Mouse (Mus musculus): ENCODE data around the gene Maff. TPM values are rescaled to one million over a fixed set of nuclear protein-coding genes. Genes with fewer than 3 reads are reported as not detected.

Maff gene
- polyA plus RNA-seq, 1 experiment, result 2.0 TPM

GRCm38 (mm10) chr15:79396736-79397135, 50.3 kb downstream of the Maff start:
- no peak for TF ChIP-seq CTCF (IDR thresholded peaks at IDR 0.05; ENCODE audit: extremely low read depth, insufficient read depth, insufficient read length, insufficient replicate concordance)
- no peak for TF ChIP-seq POLR2A (IDR thresholded peaks at IDR 0.05; ENCODE audit: low read depth, low read length)
- Histone ChIP-seq H3K27me3 (ENCODE audit: control insufficient read depth, insufficient read depth, low read length) (no peaks in the 10 kb centered on the region), H3K36me3 (ENCODE audit: control insufficient read depth, insufficient read depth, low read length) (no peaks in the 10 kb centered on the region), H3K4me3 (ENCODE audit: extremely low read depth, insufficient read depth, insufficient read length) (peak overlapping the region; percentile 6; the same call in 1 of the 2 replicates), H3K4me1 (ENCODE audit: control insufficient read depth, insufficient read depth, insufficient read length) (peaks cover 13% of the 10 kb centered on the region; the same call in 1 of the 2 replicates), H3K27ac (ENCODE audit: insufficient read depth, low read length) (peak overlapping the region; percentile 41; the same call in 1 of the 2 replicates)
- WGBS, result 58% methylated on average over 11 of the region's 11 CpGs
- DNase-seq (ENCODE audit: low read depth in 1 of 2, low spot score in 2 of 2), result no peak

GRCm38 (mm10) chr15:79399231-79400052, 53.0 kb downstream of the Maff start:
- TF ChIP-seq CTCF (IDR thresholded peaks at IDR 0.05; ENCODE audit: extremely low read depth, insufficient read depth, insufficient read length, insufficient replicate concordance) (no peak), POLR2A (IDR thresholded peaks at IDR 0.05; ENCODE audit: low read depth, low read length) (no peak)
- 89% methylated on average over 14 of the region's 14 CpGs for WGBS
- H3K27ac ChIP-seq (ENCODE audit: insufficient read depth, low read length), result no peak overlapping the region
- H3K27me3 ChIP-seq (ENCODE audit: control insufficient read depth, insufficient read depth, low read length), result no peaks in the 10 kb centered on the region
- peaks cover 19% of the 10 kb centered on the region; the same call in 1 of the 2 replicates for H3K4me1 ChIP-seq (ENCODE audit: control insufficient read depth, insufficient read depth, insufficient read length)
- no peak overlapping the region for H3K4me3 ChIP-seq (ENCODE audit: extremely low read depth, insufficient read depth, insufficient read length)
- no peak for DNase-seq (ENCODE audit: low read depth in 1 of 2, low spot score in 2 of 2)
- no peaks in the 10 kb centered on the region for H3K36me3 ChIP-seq (ENCODE audit: control insufficient read depth, insufficient read depth, low read length)

- Histone ChIP-seq H3K27me3 (ENCODE audit: control insufficient read depth, insufficient read depth, low read length) (no peaks in the 10 kb centered on the region), H3K4me1 (ENCODE audit: control insufficient read depth, insufficient read depth, insufficient read length) (peaks cover 19% of the 10 kb centered on the region; the same call in 1 of the 2 replicates), H3K36me3 (ENCODE audit: control insufficient read depth, insufficient read depth, low read length) (no peaks in the 10 kb centered on the region), H3K27ac (ENCODE audit: insufficient read depth, low read length) (no peak overlapping the region), H3K4me3 (ENCODE audit: extremely low read depth, insufficient read depth, insufficient read length) (no peak overlapping the region)
- DNase-seq (ENCODE audit: low read depth in 1 of 2, low spot score in 2 of 2), result no peak
- TF ChIP-seq CTCF (IDR thresholded peaks at IDR 0.05; ENCODE audit: extremely low read depth, insufficient read depth, insufficient read length, insufficient replicate concordance) (no peak), POLR2A (IDR thresholded peaks at IDR 0.05; ENCODE audit: low read depth, low read length) (no peak)
- 47% methylated on average over 6 of the region's 6 CpGs for WGBS
These were observed 53.9 kb downstream of the Maff start for GRCm38 (mm10) chr15:79400134-79400974.

- H3K4me3 ChIP-seq (ENCODE audit: extremely low read depth, insufficient read depth, insufficient read length), result no peak overlapping the region
- peaks cover 19% of the 10 kb centered on the region; the same call in 1 of the 2 replicates for H3K4me1 ChIP-seq (ENCODE audit: control insufficient read depth, insufficient read depth, insufficient read length)
- no peaks in the 10 kb centered on the region for H3K36me3 ChIP-seq (ENCODE audit: control insufficient read depth, insufficient read depth, low read length)
- DNase-seq (ENCODE audit: low read depth in 1 of 2, low spot score in 2 of 2), result no peak
- 89% methylated on average over 7 of the region's 7 CpGs for WGBS
- H3K27ac ChIP-seq (ENCODE audit: insufficient read depth, low read length), result no peak overlapping the region
- TF ChIP-seq POLR2A (IDR thresholded peaks at IDR 0.05; ENCODE audit: low read depth, low read length) (no peak), CTCF (IDR thresholded peaks at IDR 0.05; ENCODE audit: extremely low read depth, insufficient read depth, insufficient read length, insufficient replicate concordance) (no peak)
- H3K27me3 ChIP-seq (ENCODE audit: control insufficient read depth, insufficient read depth, low read length), result no peaks in the 10 kb centered on the region
These were observed 54.5 kb downstream of the Maff start for GRCm38 (mm10) chr15:79400975-79401365.

DNA sequence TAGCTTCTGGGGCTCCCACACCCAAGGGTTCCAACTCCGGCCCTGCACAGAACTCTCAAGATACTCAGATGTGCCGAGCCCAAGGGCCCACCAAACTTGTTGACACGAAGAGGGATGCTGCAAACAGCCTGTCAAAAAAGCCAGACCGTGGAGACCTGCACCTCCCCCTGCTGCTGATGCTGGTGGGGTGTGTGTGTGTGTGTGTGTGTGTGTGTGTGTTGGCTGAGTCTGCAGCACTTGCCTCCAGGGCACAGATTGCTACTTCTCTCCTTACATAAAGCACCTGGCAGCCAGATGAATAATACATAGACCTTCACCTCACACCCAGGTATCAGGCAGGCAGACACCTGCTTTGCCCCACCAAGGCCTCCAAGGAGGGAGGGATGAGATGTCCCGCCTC, 55.8 kb downstream of the Maff start:
- no peaks in the 10 kb centered on the region for H3K27me3 ChIP-seq (ENCODE audit: control insufficient read depth, insufficient read depth, low read length)
- WGBS, result 31% methylated on average over 5 of the region's 5 CpGs
- H3K27ac ChIP-seq (ENCODE audit: insufficient read depth, low read length), result no peak overlapping the region
- H3K36me3 ChIP-seq (ENCODE audit: control insufficient read depth, insufficient read depth, low read length), result no peaks in the 10 kb centered on the region
- peak overlapping the region; percentile 97; the same call in 1 of the 2 replicates for H3K4me3 ChIP-seq (ENCODE audit: extremely low read depth, insufficient read depth, insufficient read length)
- TF ChIP-seq CTCF (IDR thresholded peaks at IDR 0.05; ENCODE audit: extremely low read depth, insufficient read depth, insufficient read length, insufficient replicate concordance) (no peak), POLR2A (IDR thresholded peaks at IDR 0.05; ENCODE audit: low read depth, low read length) (no peak)
- no peak for DNase-seq (ENCODE audit: low read depth in 1 of 2, low spot score in 2 of 2)
- peaks cover 15% of the 10 kb centered on the region; the same call in 1 of the 2 replicates for H3K4me1 ChIP-seq (ENCODE audit: control insufficient read depth, insufficient read depth, insufficient read length)

GRCm38 (mm10) chr15:79402836-79403762, 56.7 kb downstream of the Maff start, which contains the start of gene Tmem184b:
TSS of gene Tmem184b (minus strand) at chr15:79403569.
- H3K4me3 ChIP-seq (ENCODE audit: extremely low read depth, insufficient read depth, insufficient read length), result peak within 1 kb of the TSS; percentile 97
- peak; percentile 8 for TF ChIP-seq POLR2A (IDR thresholded peaks at IDR 0.05; ENCODE audit: low read depth, low read length)
- no peak for TF ChIP-seq CTCF (IDR thresholded peaks at IDR 0.05; ENCODE audit: extremely low read depth, insufficient read depth, insufficient read length, insufficient replicate concordance)
- peaks cover 15% of the 10 kb centered on the region; the same call in 1 of the 2 replicates for H3K4me1 ChIP-seq (ENCODE audit: control insufficient read depth, insufficient read depth, insufficient read length)
- DNase-seq (ENCODE audit: low read depth in 1 of 2, low spot score in 2 of 2), result peak; percentile 66 to 81
- peak within 1 kb of the TSS; percentile 83 for H3K27ac ChIP-seq (ENCODE audit: insufficient read depth, low read length)
- H3K27me3 ChIP-seq (ENCODE audit: control insufficient read depth, insufficient read depth, low read length), result no peaks in the 10 kb centered on the region
- under 1% methylated on average over 87 of the region's 90 CpGs for WGBS
- H3K36me3 ChIP-seq (ENCODE audit: control insufficient read depth, insufficient read depth, low read length), result no peaks in the 10 kb centered on the region
